Mouse (Mus musculus) olfactory bulb, adult 2 months (tissue): ENCODE data around the gene Agpat3.

Experiments
- CTCF ChIP-seq: fragments of 200-500 bp; IDR thresholded peaks from 2 replicates; pipeline ENCODE4 v1.5.1; 2012; ENCODE audit warnings: low read depth, mild to moderate bottlenecking, low read length, moderate library complexity; ENCODE audit not compliant: insufficient read depth
- POLR2A ChIP-seq: fragments of 200-500 bp; IDR thresholded peaks from 2 replicates; pipeline ENCODE4 v1.6.1; 2012; ENCODE audit warnings: mild to moderate bottlenecking, low read depth, low read length, moderate library complexity; ENCODE audit not compliant: insufficient read depth

- TF ChIP-seq CTCF (no peak), POLR2A (no peak)
Measured at GRCm38 (mm10) chr10:78307391-78307790, 44.9 kb downstream of the Agpat3 start.
